Mouse (Mus musculus) bone marrow macrophage, adult 2 months (primary cell): ENCODE results near the gene Tmem233. TPM values are rescaled to one million over a fixed set of nuclear protein-coding genes. Genes with fewer than 3 reads are reported as not detected.

Experiments
- H3K27ac ChIP-seq: 2 replicates; pipeline ENCODE4 v1.5.1; 2012; ENCODE audit warnings: low read depth, low read length; ENCODE audit not compliant: insufficient read depth
- H3K4me1 ChIP-seq: 2 replicates; pipeline ENCODE4 v1.6.1; 2012; ENCODE audit warnings: low read length; ENCODE audit not compliant: control insufficient read depth, insufficient read depth
- H3K4me3 ChIP-seq: 2 replicates; pipeline ENCODE4 v1.5.1; 2012; ENCODE audit warnings: mild to moderate bottlenecking, low read length, moderate library complexity; ENCODE audit not compliant: insufficient read depth
- CTCF ChIP-seq: IDR thresholded peaks from 2 replicates; pipeline ENCODE4 v1.5.1; 2012; ENCODE audit warnings: low read depth, mild to moderate bottlenecking, low read length, moderate library complexity
- POLR2A ChIP-seq: IDR thresholded peaks from 2 replicates; pipeline ENCODE4 v1.6.1; 2012; ENCODE audit warnings: mild to moderate bottlenecking, low read depth, low read length, borderline replicate concordance
- polyA plus RNA-seq: library from polyadenylated mRNA; stranded (reverse); fragments of >200 nt; gene quantifications from 2 replicates; pipeline ENCODE4 v1.2.4, GENCODE M21; 2012; ENCODE audit not compliant: missing spikeins, insufficient read depth, insufficient read length

The Tmem233 gene
- not detected in 2 replicates for polyA plus RNA-seq

- Histone ChIP-seq H3K4me1 (no peaks in the 10 kb centered on the region), H3K4me3 (no peak within 1 kb of the TSS), H3K27ac (no peak within 1 kb of the TSS)
- TF ChIP-seq CTCF: no peak
- no peak for TF ChIP-seq POLR2A
Measured at GRCm38 (mm10) chr5:116083081-116083480, at the start of gene Tmem233. Gene Tmem233, minus strand, starts transcription at chr5:116083244.

- Histone ChIP-seq H3K4me3 (no peak overlapping the region), H3K27ac (no peak overlapping the region), H3K4me1 (no peaks in the 10 kb centered on the region)
- 0 out of 2 replicates have a peak, but pooled peaks have one; percentile 29 for TF ChIP-seq CTCF
- no peak for TF ChIP-seq POLR2A
Measured at GRCm38 (mm10) chr5:116123344-116123743, 40.3 kb upstream of the Tmem233 start.

GRCm38 (mm10) chr5:116116567-116116966 is 33.5 kb upstream of the Tmem233 start:
- Histone ChIP-seq H3K4me1 (no peaks in the 10 kb centered on the region), H3K4me3 (no peak overlapping the region), H3K27ac (no peak overlapping the region)
- TF ChIP-seq CTCF (peak; percentile 49), POLR2A (no peak)

- Histone ChIP-seq H3K4me3 (no peak overlapping the region), H3K27ac (no peak overlapping the region), H3K4me1 (no peaks in the 10 kb centered on the region)
- TF ChIP-seq POLR2A (no peak), CTCF (no peak)
Measured at GRCm38 (mm10) chr5:116116110-116116509, 33.1 kb upstream of the Tmem233 start.

GRCm38 (mm10) chr5:116115071-116115834 is 32.2 kb upstream of the Tmem233 start:
- Histone ChIP-seq H3K4me3 (no peak overlapping the region), H3K4me1 (no peaks in the 10 kb centered on the region), H3K27ac (no peak overlapping the region)
- TF ChIP-seq POLR2A (no peak), CTCF (no peak)

GRCm38 (mm10) chr5:116108651-116109050 is 25.6 kb upstream of the Tmem233 start:
- H3K27ac ChIP-seq: no peak overlapping the region
- no peak overlapping the region for H3K4me3 ChIP-seq
- no peaks in the 10 kb centered on the region for H3K4me1 ChIP-seq
- no peak for TF ChIP-seq POLR2A
- no peak for TF ChIP-seq CTCF

GRCm38 (mm10) chr5:116084231-116084630 is 1.2 kb upstream of the Tmem233 start:
- no peak overlapping the region for H3K27ac ChIP-seq
- H3K4me3 ChIP-seq: no peak overlapping the region
- no peaks in the 10 kb centered on the region for H3K4me1 ChIP-seq
- no peak for TF ChIP-seq POLR2A

- Histone ChIP-seq H3K27ac (no peak overlapping the region), H3K4me3 (no peak overlapping the region), H3K4me1 (no peaks in the 10 kb centered on the region)
- no peak for TF ChIP-seq CTCF
- TF ChIP-seq POLR2A: no peak
Measured at GRCm38 (mm10) chr5:116082241-116082900, 673 bp downstream of the Tmem233 start.

- no peak overlapping the region for H3K4me3 ChIP-seq
- TF ChIP-seq POLR2A: no peak
- TF ChIP-seq CTCF: no peak
- no peaks in the 10 kb centered on the region for H3K4me1 ChIP-seq
- H3K27ac ChIP-seq: no peak overlapping the region
Measured at GRCm38 (mm10) chr5:116081616-116082015, 1.4 kb downstream of the Tmem233 start.

- no peaks in the 10 kb centered on the region for H3K4me1 ChIP-seq
- no peak overlapping the region for H3K4me3 ChIP-seq
- H3K27ac ChIP-seq: no peak overlapping the region
- no peak for TF ChIP-seq CTCF
Measured at GRCm38 (mm10) chr5:116080736-116081135, 2.3 kb downstream of the Tmem233 start.
